Mouse (Mus musculus): ENCODE results near the gene Mical3. TPM values are rescaled to one million over a fixed set of nuclear protein-coding genes. Genes with fewer than 3 reads are reported as not detected.

Gene Mical3
- polyA plus RNA-seq, 1 experiment from 2014 or later: 51.7 TPM

- peaks cover 31% of the 10 kb centered on the region for H3K36me3 ChIP-seq (ENCODE audit: control insufficient read depth, insufficient read depth, low read length)
- no peaks in the 10 kb centered on the region for H3K4me1 ChIP-seq (ENCODE audit: control insufficient read depth, insufficient read depth, low read length)
- no peak overlapping the region for H3K4me2 ChIP-seq (ENCODE audit: low read length)
- H3K27me3 ChIP-seq (ENCODE audit: control insufficient read depth, insufficient read depth, low read length): no peaks in the 10 kb centered on the region
- H3K9me3 ChIP-seq (ENCODE audit: control insufficient read depth, low read length): no peaks in the 10 kb centered on the region
- no peak overlapping the region for H3K9ac ChIP-seq (replicated peaks; ENCODE audit: low read length)
- 56% methylated on average over 11 of the region's 11 CpGs for WGBS
- H3K4me3 ChIP-seq (replicated peaks; ENCODE audit: low read depth, low read length): no peak overlapping the region
- ATAC-seq (ENCODE audit: low FRiP score, low TSS enrichment) (no peak), DNase-seq (no peak)
- no peak overlapping the region for H3K27ac ChIP-seq (replicated peaks; ENCODE audit: low read depth, low read length)
These were observed 192.7 kb downstream of the Mical3 start for GRCm38 (mm10) chr6:120937999-120938608.

DNA sequence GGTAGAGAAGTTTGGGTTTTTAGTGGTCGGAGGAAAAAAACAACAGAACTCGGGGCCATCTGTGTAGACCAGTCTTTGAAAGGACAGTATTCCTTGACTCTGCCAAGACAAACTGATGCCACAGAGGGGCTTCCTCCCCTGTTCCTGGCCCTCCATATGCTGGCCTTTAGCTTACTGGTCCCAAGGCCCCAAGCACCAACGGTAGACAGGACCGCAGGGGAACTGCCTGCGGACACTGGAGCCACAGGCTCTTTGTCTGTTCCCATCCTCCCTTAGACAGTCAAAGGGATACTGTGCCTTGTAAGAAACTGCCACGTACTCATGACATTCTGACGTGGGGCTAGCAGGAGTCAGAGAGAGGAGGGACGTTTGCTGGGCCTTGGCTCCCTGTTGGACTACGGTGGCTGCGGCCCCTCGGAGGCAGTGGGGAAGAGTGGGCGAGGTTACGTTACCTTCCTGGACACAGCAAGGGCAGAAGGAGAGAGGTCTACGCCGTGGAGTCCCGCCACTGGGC, 193.6 kb downstream of the Mical3 start:
- no peaks in the 10 kb centered on the region for H3K27me3 ChIP-seq (ENCODE audit: control insufficient read depth, insufficient read depth, low read length)
- H3K4me1 ChIP-seq (ENCODE audit: control insufficient read depth, insufficient read depth, low read length): no peaks in the 10 kb centered on the region
- H3K27ac ChIP-seq (replicated peaks; ENCODE audit: low read depth, low read length): no peak overlapping the region
- peaks cover 40% of the 10 kb centered on the region for H3K36me3 ChIP-seq (ENCODE audit: control insufficient read depth, insufficient read depth, low read length)
- no peaks in the 10 kb centered on the region for H3K9me3 ChIP-seq (ENCODE audit: control insufficient read depth, low read length)
- 87% methylated on average over 16 of the region's 16 CpGs for WGBS
- no peak for ATAC-seq (ENCODE audit: low FRiP score, low TSS enrichment)
- H3K4me2 ChIP-seq (ENCODE audit: low read length): no peak overlapping the region
- no peak for DNase-seq
- H3K9ac ChIP-seq (replicated peaks; ENCODE audit: low read length): no peak overlapping the region
- no peak overlapping the region for H3K4me3 ChIP-seq (replicated peaks; ENCODE audit: low read depth, low read length)

DNA sequence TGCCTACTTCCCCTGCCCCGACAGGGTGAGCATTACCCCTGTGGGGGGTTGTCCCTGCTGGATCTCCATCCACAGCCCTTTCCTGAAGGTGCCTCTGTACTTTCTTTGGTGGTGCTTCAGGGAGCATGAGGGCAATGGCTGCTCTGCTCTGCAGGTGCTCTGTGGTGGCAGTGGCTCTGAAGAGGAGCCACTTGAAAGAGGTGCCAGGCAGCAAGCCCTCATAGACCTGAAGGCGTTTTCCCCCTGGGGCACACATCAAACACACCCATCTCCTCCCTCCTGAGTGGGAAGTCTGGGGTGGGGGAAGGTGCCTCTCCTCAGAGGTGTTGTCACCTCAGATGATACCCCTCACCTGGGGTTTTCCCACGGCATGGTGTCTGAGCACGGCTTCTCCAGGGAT, 196.6 kb downstream of the Mical3 start:
- WGBS: 79% methylated on average over 4 of the region's 4 CpGs
- Histone ChIP-seq H3K4me2 (ENCODE audit: low read length) (no peak overlapping the region), H3K4me1 (ENCODE audit: control insufficient read depth, insufficient read depth, low read length) (no peaks in the 10 kb centered on the region), H3K36me3 (ENCODE audit: control insufficient read depth, insufficient read depth, low read length) (peaks cover 39% of the 10 kb centered on the region), H3K27ac (replicated peaks; ENCODE audit: low read depth, low read length) (no peak overlapping the region), H3K9ac (replicated peaks; ENCODE audit: low read length) (no peak overlapping the region), H3K27me3 (ENCODE audit: control insufficient read depth, insufficient read depth, low read length) (no peaks in the 10 kb centered on the region), H3K4me3 (replicated peaks; ENCODE audit: low read depth, low read length) (no peak overlapping the region), H3K9me3 (ENCODE audit: control insufficient read depth, low read length) (no peaks in the 10 kb centered on the region)
- ATAC-seq (ENCODE audit: low FRiP score, low TSS enrichment): no peak
- DNase-seq: no peak

DNA sequence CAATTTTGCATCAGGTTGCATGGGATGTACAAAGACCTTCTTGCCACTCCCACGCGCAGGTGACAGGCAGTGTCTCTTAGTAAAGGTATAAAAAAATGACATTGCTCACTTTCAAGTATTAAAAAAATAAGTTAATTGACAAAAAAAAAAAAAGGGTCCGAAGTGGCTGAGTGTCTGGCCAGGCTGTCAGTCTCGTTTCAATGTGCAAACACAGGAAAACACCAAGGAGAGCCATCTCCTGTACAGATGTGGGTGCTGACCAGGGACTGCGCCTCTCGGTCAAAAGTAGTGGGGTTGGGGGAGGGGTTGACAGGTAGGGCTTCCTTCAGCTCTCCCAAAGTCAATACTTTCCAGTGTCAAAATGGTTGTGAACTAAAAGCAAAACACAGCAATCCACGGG, 197.1 kb downstream of the Mical3 start:
- 95% methylated on average over 7 of the region's 7 CpGs for WGBS
- Histone ChIP-seq H3K9me3 (ENCODE audit: control insufficient read depth, low read length) (no peaks in the 10 kb centered on the region), H3K27ac (replicated peaks; ENCODE audit: low read depth, low read length) (no peak overlapping the region), H3K4me2 (ENCODE audit: low read length) (no peak overlapping the region), H3K4me1 (ENCODE audit: control insufficient read depth, insufficient read depth, low read length) (no peaks in the 10 kb centered on the region), H3K4me3 (replicated peaks; ENCODE audit: low read depth, low read length) (no peak overlapping the region), H3K36me3 (ENCODE audit: control insufficient read depth, insufficient read depth, low read length) (peaks cover 44% of the 10 kb centered on the region), H3K9ac (replicated peaks; ENCODE audit: low read length) (no peak overlapping the region), H3K27me3 (ENCODE audit: control insufficient read depth, insufficient read depth, low read length) (no peaks in the 10 kb centered on the region)
- ATAC-seq (ENCODE audit: low FRiP score, low TSS enrichment) (no peak), DNase-seq (no peak)

GRCm38 (mm10) chr6:120932597-120932996, 198.2 kb downstream of the Mical3 start:
- ATAC-seq (ENCODE audit: low FRiP score, low TSS enrichment): no peak
- WGBS: 94% methylated on average over 12 of the region's 12 CpGs

GRCm38 (mm10) chr6:120930450-120931306, 200.1 kb downstream of the Mical3 start:
- H3K27ac ChIP-seq (replicated peaks; ENCODE audit: low read depth, low read length): no peak overlapping the region
- no peak overlapping the region for H3K9ac ChIP-seq (replicated peaks; ENCODE audit: low read length)
- ATAC-seq (ENCODE audit: low FRiP score, low TSS enrichment): no peak
- H3K4me2 ChIP-seq (ENCODE audit: low read length): no peak overlapping the region
- no peaks in the 10 kb centered on the region for H3K4me1 ChIP-seq (ENCODE audit: control insufficient read depth, insufficient read depth, low read length)
- no peaks in the 10 kb centered on the region for H3K27me3 ChIP-seq (ENCODE audit: control insufficient read depth, insufficient read depth, low read length)
- no peak for DNase-seq
- WGBS: 93% methylated on average over 6 of the region's 6 CpGs
- H3K4me3 ChIP-seq (replicated peaks; ENCODE audit: low read depth, low read length): no peak overlapping the region
- H3K36me3 ChIP-seq (ENCODE audit: control insufficient read depth, insufficient read depth, low read length): peaks cover 47% of the 10 kb centered on the region
- H3K9me3 ChIP-seq (ENCODE audit: control insufficient read depth, low read length): no peaks in the 10 kb centered on the region

More at GRCm38 (mm10) chr6:120932597-120932996, 198.2 kb downstream of the Mical3 start:
- Histone ChIP-seq H3K4me3 (replicated peaks; ENCODE audit: low read depth, low read length) (no peak overlapping the region), H3K4me2 (ENCODE audit: low read length) (no peak overlapping the region), H3K4me1 (ENCODE audit: control insufficient read depth, insufficient read depth, low read length) (no peaks in the 10 kb centered on the region), H3K9ac (replicated peaks; ENCODE audit: low read length) (no peak overlapping the region), H3K36me3 (ENCODE audit: control insufficient read depth, insufficient read depth, low read length) (peaks cover 47% of the 10 kb centered on the region), H3K9me3 (ENCODE audit: control insufficient read depth, low read length) (no peaks in the 10 kb centered on the region), H3K27me3 (ENCODE audit: control insufficient read depth, insufficient read depth, low read length) (no peaks in the 10 kb centered on the region), H3K27ac (replicated peaks; ENCODE audit: low read depth, low read length) (no peak overlapping the region)
- DNase-seq: no peak

- WGBS: 83% methylated on average over 1 of the region's 1 CpGs
- DNase-seq: no peak
- no peak for ATAC-seq (ENCODE audit: low FRiP score, low TSS enrichment)
- H3K27ac ChIP-seq (replicated peaks; ENCODE audit: low read depth, low read length): no peak overlapping the region
- no peak overlapping the region for H3K4me2 ChIP-seq (ENCODE audit: low read length)
- no peaks in the 10 kb centered on the region for H3K4me1 ChIP-seq (ENCODE audit: control insufficient read depth, insufficient read depth, low read length)
- no peaks in the 10 kb centered on the region for H3K27me3 ChIP-seq (ENCODE audit: control insufficient read depth, insufficient read depth, low read length)
- no peak overlapping the region for H3K4me3 ChIP-seq (replicated peaks; ENCODE audit: low read depth, low read length)
- H3K9me3 ChIP-seq (ENCODE audit: control insufficient read depth, low read length): no peaks in the 10 kb centered on the region
- H3K9ac ChIP-seq (replicated peaks; ENCODE audit: low read length): no peak overlapping the region
- peaks cover 39% of the 10 kb centered on the region for H3K36me3 ChIP-seq (ENCODE audit: control insufficient read depth, insufficient read depth, low read length)
These were observed 201.4 kb downstream of the Mical3 start for GRCm38 (mm10) chr6:120929421-120929820.

- WGBS: 81% methylated on average over 3 of the region's 3 CpGs
- DNase-seq (no peak), ATAC-seq (ENCODE audit: low FRiP score, low TSS enrichment) (no peak)
- H3K4me1 ChIP-seq (ENCODE audit: control insufficient read depth, insufficient read depth, low read length): no peaks in the 10 kb centered on the region
- H3K36me3 ChIP-seq (ENCODE audit: control insufficient read depth, insufficient read depth, low read length): peaks cover 22% of the 10 kb centered on the region
- H3K9me3 ChIP-seq (ENCODE audit: control insufficient read depth, low read length): no peaks in the 10 kb centered on the region
- H3K27me3 ChIP-seq (ENCODE audit: control insufficient read depth, insufficient read depth, low read length): no peaks in the 10 kb centered on the region
- H3K9ac ChIP-seq (replicated peaks; ENCODE audit: low read length): no peak overlapping the region
- H3K4me3 ChIP-seq (replicated peaks; ENCODE audit: low read depth, low read length): no peak overlapping the region
- no peak overlapping the region for H3K27ac ChIP-seq (replicated peaks; ENCODE audit: low read depth, low read length)
- no peak overlapping the region for H3K4me2 ChIP-seq (ENCODE audit: low read length)
These were observed 203.0 kb downstream of the Mical3 start for GRCm38 (mm10) chr6:120927765-120928164.

Measured in midbrain, embryonic 14.5 days (tissue).